In the genomic region with DNA sequence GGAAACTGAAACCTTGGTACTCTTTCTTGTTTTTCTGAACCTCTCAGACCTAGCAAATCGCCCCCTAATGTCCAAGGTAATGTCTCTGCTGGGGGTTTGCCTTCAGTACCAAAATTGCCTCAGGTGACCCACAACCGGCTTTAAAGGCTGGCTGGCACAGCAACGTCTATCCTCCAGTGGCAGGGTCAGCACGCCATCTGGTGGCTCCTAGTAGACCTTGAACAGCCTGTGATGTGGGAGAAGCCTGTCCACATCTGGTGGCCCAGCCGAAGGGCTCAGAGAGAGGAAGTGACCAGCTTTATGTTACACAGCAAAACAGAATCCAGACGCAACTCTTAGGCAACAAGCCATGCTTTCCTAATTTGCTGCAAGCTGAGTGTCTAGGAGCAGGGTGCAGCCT, we compare ENCODE assay signal across 8 mouse cellular contexts. TPM values are rescaled to one million over a fixed set of nuclear protein-coding genes. Genes with fewer than 3 reads are reported as not detected.
DNase-seq lines count a peak whose midpoint lies in the region; ATAC-seq and TF ChIP-seq lines count a peak whose summit lies in the region.

No protein-coding gene starts in this region.

- DNase-seq in G1E (ENCODE audit: low spot score): peak; percentile 39
- peak; percentile 28 for DNase-seq in c-Kit-positive CD71-positive TER-119-positive erythroid progenitor cells, embryonic 14.5 days (ENCODE audit: low spot score)
- peak; percentile 69 for DNase-seq in forelimb bud, embryonic 11.5 days (ENCODE audit: low read depth, low spot score)
- DNase-seq in layer of hippocampus, postnatal 36 days: peak; percentile 73 to 74
- peak; percentile 85 for DNase-seq in right cerebral cortex, adult 2 months (ENCODE audit: low spot score in 2 of 2)
- peak; percentile 71 for DNase-seq in urinary bladder, postnatal 25 days (ENCODE audit: low spot score)

- no peaks in the 10 kb centered on the region for H3K36me3 ChIP-seq in G1E (replicated peaks)
- H3K36me3 ChIP-seq in hindbrain, embryonic 15.5 days: no peaks in the 10 kb centered on the region

- no peak overlapping the region for H3K4me2 ChIP-seq in hindbrain, embryonic 15.5 days

- 6% methylated on average over 6 of the region's 6 CpGs for WGBS in hindbrain, embryonic 15.5 days

- no peaks in the 10 kb centered on the region for H3K4me1 ChIP-seq in G1E (ENCODE audit: insufficient read depth, low read depth, low read length)
- no peaks in the 10 kb centered on the region for H3K4me1 ChIP-seq in hindbrain, embryonic 15.5 days (replicated peaks)

- no peak for ATAC-seq in G1E (ENCODE audit: extremely low read depth, insufficient number of reproducible peaks, low FRiP score, poor library complexity, severe bottlenecking)
- peak; percentile 81; the same call in 1 of the 2 replicates for ATAC-seq in hindbrain, embryonic 15.5 days (ENCODE audit: low FRiP score, low read depth)
- ATAC-seq in megakaryocyte, adult 5-6 weeks (ENCODE audit: poor library complexity, severe bottlenecking): peak; percentile 99

- H3K27me3 ChIP-seq in G1E (ENCODE audit: insufficient read depth, low read length): peaks cover 49% of the 10 kb centered on the region
- H3K27me3 ChIP-seq in hindbrain, embryonic 15.5 days: no peaks in the 10 kb centered on the region

- TF ChIP-seq CTCF in G1E (IDR thresholded peaks at IDR 0.05; ENCODE audit: low read depth, low read length): no peak

- H3K4me3 ChIP-seq in G1E (ENCODE audit: low read depth, low read length): no peak overlapping the region
- no peak overlapping the region for H3K4me3 ChIP-seq in hindbrain, embryonic 15.5 days

- no peak overlapping the region for H3K27ac ChIP-seq in hindbrain, embryonic 15.5 days (replicated peaks)

- no peaks in the 10 kb centered on the region for H3K9me3 ChIP-seq in G1E (replicated peaks)
- no peaks in the 10 kb centered on the region for H3K9me3 ChIP-seq in hindbrain, embryonic 15.5 days

- no peak overlapping the region for H3K9ac ChIP-seq in hindbrain, embryonic 15.5 days

RNA-seq across cellular contexts. Expression of a gene that starts 9.7 kb away (rescaled TPM):
- 10.1 and 10.6 TPM in 2 replicates for total RNA-seq in G1E (2014; fragmentation: Nextera tagmentation)
- total RNA-seq in G1E (2017): 11.9 and 13.0 TPM in 2 replicates
- polyA plus RNA-seq in G1E (2012): 14.2 and 15.3 TPM in 2 replicates
- 35.1 TPM in 2 replicates for polyA plus RNA-seq in hindbrain, embryonic 15.5 days (2015; fragmentation: Nextera tagmentation; extraction: Ambion mirVana)
- total RNA-seq in layer of hippocampus, postnatal 36 days (2021): 10 to 100 TPM; 34.2 to 35.3 TPM
- total RNA-seq in megakaryocyte, adult 5-6 weeks (2015): 21.5 and 28.8 TPM in 2 replicates
- total RNA-seq in megakaryocyte, adult 5-6 weeks (2017): 23.9 and 26.0 TPM in 2 replicates

RNA-seq across cellular contexts. Expression of a gene that starts 28.5 kb away (rescaled TPM):
- total RNA-seq in G1E (2014; fragmentation: Nextera tagmentation) (165 and 203 TPM in 2 replicates), G1E (2017) (113 and 114 TPM in 2 replicates)
- polyA plus RNA-seq in G1E (2012): 307 and 368 TPM in 2 replicates
- 52.3 and 66.5 TPM in 2 replicates for polyA plus RNA-seq in hindbrain, embryonic 15.5 days (2015; fragmentation: Nextera tagmentation; extraction: Ambion mirVana)
- total RNA-seq in layer of hippocampus, postnatal 36 days (2021): 1 to 10 TPM; 3.5 to 4.0 TPM
- 190 and 250 TPM in 2 replicates for total RNA-seq in megakaryocyte, adult 5-6 weeks (2015)
- 124 and 127 TPM in 2 replicates for total RNA-seq in megakaryocyte, adult 5-6 weeks (2017)

RNA-seq across cellular contexts. Expression of a gene that starts 50.1 kb away (rescaled TPM):
- total RNA-seq in G1E (2014; fragmentation: Nextera tagmentation) (not detected in 2 replicates), G1E (2017) (0.06 and 0.16 TPM in 2 replicates)
- polyA plus RNA-seq in G1E (2012): not detected in 2 replicates
- 11.7 and 12.8 TPM in 2 replicates for polyA plus RNA-seq in hindbrain, embryonic 15.5 days (2015; fragmentation: Nextera tagmentation; extraction: Ambion mirVana)
- 1 to 10 TPM; 7.7 to 9.8 TPM for total RNA-seq in layer of hippocampus, postnatal 36 days (2021)
- total RNA-seq in megakaryocyte, adult 5-6 weeks (2015): not detected in 2 replicates
- total RNA-seq in megakaryocyte, adult 5-6 weeks (2017): not detected in 2 replicates

Comparison
In these comparisons a context has a peak if more than half of its experiments do, and no peak if none do; other contexts are left out.
1. DNase-seq: peak in every context shown above with its lines; median percentile 85 in right cerebral cortex, adult 2 months; 74 in layer of hippocampus, postnatal 36 days; 71 in urinary bladder, postnatal 25 days; 69 in forelimb bud, embryonic 11.5 days; 39 in G1E; 28 in c-Kit-positive CD71-positive TER-119-positive erythroid progenitor cells, embryonic 14.5 days.
2. RNA of a gene that starts 28.5 kb away (total RNA-seq): 124 to 250 TPM in megakaryocyte, adult 5-6 weeks and 113 to 203 TPM in G1E; 3.5 to 4.0 TPM in layer of hippocampus, postnatal 36 days; every median in the first group is over 10 times any median in the second.
3. RNA of a gene that starts 50.1 kb away (total RNA-seq): 7.7 to 9.8 TPM in layer of hippocampus, postnatal 36 days; 0.06 to 0.16 TPM in G1E and not detected in megakaryocyte, adult 5-6 weeks; every median in the first group is over 4 times any median in the second.